Mouse (Mus musculus) ovary, adult 18-20 months (tissue): ENCODE data around the gene Aplp2.

Experiments
- DNase-seq: peaks from one replicate; pipeline ENCODE4 v3.0.0; 2022; ENCODE audit warnings: low spot score, mixed read lengths

Aplp2 gene

GRCm38 (mm10) chr9:31127876-31128465 is 83.6 kb downstream of the Aplp2 start:
- no peak for DNase-seq

GRCm38 (mm10) chr9:31126079-31126478 is 85.5 kb downstream of the Aplp2 start:
- DNase-seq, result no peak

DNA sequence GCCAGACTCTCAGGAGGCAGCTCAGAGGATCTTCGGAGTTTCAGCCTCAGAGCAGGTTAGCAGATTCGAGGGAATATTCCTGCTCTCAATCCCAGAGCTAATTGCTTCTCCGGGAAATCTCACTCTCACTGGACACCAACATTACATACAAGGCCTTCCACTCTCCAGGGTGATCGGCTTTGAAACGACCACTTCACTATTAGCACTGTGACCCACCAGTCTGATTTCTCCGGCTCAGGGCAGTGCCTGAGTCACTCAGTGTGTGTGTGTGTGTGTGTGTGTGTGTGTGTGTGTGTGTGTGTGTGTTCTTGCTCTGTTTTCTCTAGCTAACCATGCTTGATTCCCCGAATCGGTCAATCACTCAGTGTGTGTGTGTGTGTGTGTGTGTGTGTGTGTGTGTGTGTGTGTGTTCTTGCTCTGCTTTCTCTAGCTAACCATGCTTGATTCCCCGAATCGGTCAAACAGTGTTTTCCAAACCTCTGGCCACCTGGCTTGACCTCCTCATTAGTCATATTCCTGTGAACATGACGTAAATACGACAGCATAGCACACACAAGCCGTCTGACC is 89.1 kb downstream of the Aplp2 start:
- no peak for DNase-seq

- no peak for DNase-seq
These were observed 91.1 kb downstream of the Aplp2 start for GRCm38 (mm10) chr9:31120533-31120915.

DNA sequence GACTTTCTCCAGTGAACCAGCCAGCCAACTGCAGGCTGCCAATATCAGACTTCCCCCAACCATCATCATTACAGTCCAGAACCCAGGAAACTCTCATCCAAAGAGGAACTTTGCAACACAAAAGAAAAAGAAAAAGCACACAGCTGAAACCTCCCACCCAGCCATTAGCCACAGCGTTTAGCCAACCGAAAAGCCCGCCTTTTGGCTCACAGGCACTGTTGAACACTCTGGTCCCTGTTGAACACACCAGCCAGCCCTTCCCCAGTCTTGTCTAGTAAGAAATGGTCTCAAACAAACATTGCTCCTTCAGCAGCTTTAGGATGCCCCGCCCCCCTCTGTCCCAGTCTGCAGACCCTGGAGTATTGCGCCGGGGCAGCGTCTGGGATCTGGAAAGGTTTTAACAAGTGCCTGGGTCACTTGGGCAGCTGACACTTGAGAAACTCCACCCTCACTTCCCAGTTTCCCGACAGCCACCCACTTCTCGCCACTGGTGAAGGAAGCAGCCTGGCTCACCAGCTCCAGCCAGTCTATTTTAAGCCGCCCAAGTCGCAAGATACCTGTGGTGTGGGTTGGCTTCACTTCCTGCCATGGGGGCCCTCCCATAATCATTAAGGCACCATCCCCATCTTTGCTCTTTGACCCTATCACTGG is 91.6 kb downstream of the Aplp2 start:
- no peak for DNase-seq

DNA sequence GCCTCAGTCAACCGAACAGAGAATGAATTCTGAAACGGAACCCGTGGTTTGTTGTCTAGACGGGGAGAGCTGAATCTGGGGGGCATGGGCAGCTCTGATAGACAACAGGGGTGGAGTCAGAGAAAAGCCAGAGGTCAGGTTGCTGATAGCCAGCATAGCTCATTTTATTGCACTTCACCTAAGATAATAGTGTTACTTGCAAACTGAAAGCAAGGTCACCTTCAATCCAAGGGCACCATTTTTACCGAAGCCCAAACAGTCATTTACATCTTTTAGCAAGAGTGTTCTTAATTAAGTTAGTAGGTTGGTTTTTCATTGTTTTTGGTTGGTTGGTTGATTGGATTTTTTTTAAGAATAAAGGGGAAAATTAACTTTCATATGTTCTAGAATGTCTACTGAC is 92.2 kb downstream of the Aplp2 start:
- DNase-seq, result no peak

DNA sequence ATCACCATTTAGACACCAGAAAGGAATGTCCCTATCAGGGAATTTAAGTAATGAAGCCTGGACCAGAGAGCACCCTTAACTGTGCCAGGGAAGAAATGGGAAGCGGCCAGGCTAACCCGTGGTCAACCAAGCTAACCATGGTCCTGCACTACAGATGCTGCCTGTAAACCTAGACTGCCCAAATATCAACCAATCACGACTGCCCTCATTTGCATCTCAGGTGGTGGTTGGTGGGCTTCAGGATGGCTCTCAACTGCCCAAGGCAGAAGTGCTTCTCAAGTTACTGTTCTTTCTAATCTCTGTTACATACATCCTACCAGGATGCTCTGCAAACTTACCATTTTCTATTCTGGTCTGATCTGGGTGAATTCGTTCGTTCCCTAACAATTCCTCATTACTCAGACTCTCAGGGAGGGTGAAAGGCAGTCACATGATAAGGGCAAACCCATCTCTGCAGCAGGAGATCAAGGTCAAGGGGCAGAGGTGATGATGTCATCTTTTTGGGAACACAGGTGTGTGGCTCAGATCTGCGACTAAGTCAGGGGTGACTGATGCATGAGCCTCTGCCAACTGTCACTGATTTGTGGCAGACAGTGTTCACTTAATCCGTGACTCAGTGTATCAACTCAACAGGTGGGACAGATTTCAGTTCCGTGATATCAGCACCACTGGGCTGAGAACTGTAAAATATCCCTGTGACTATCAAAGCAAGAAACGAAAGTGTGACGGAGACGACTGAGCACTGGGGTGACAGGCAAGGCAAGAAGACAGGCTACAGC is 92.9 kb downstream of the Aplp2 start:
- DNase-seq, result no peak

GRCm38 (mm10) chr9:31117488-31117887 is 94.1 kb downstream of the Aplp2 start:
- DNase-seq, result no peak

GRCm38 (mm10) chr9:31117088-31117487 is 94.5 kb downstream of the Aplp2 start:
- DNase-seq, result no peak

DNA sequence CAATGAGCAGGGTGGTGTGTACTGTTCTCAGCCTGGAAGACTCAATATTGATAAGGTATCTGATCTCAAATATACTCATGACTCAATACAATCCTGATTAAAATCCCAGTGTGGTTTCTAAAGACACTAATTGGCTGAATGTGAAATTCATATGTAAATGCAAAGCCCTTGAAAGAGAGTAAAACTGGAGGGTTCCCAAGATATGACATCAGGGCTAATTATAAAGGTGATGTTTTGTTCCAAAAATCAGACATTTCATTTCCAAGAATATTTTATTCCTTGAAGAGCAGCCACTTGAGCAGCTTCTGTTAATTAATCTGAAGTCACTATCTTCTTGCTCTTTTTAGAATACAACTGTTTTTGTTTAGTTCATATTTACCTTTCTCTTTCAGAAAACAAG is 96.0 kb downstream of the Aplp2 start:
- DNase-seq, result no peak

- no peak for DNase-seq
These were observed 103.2 kb downstream of the Aplp2 start for GRCm38 (mm10) chr9:31108464-31108863.
